Mouse (Mus musculus): Measurements from ENCODE around the gene Chrna9. TPM values are rescaled to one million over a fixed set of nuclear protein-coding genes. Genes with fewer than 3 reads are reported as not detected.
"Not testable (repeated sequence)": the region's sequence is repeated elsewhere in the genome, so short reads cannot be mapped to it uniquely, and the experiment has no call there.

The Chrna9 gene
- polyA plus RNA-seq, 1 experiment from 2014 or later = not detected

DNA sequence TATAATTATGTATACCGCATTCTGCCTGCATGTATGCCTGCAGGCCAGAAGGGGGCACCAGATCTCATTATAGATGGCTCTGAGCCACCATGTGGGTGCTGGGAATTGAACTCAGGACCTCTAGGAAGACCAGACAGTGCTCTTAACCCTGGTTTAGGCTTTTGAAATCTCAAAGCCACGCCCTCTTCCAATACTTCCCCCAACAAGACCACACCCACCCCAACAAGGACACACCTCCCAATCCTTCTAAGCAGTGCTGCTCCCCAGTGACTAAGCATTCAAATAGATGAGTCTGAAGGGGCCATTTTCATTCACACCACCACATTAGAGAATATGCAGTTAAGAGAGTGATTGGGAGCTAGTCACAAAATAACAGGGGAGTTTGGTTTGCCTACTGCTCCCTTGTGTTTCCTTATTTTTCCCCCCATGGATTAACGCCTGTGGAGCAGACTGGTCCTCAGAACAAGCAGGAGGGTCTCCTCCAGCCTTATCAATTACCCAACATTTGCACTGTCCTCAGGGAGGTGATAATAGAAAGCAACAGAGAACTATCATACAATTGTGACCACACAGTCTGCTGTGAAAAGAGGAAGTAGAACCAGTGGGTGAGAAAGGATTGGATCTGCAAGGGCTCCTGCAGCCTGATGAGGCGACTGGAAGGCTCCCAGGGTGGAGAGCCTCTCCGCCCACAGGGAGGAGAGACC is 25.3 kb downstream of the Chrna9 start:
- 0 out of 2 replicates have a peak overlapping the region, but pooled peaks have one; percentile 17 for H3K27ac ChIP-seq
- 40% methylated on average over 5 of the region's 5 CpGs for WGBS (ENCODE audit: missing documents)
- H3K36me3 ChIP-seq (ENCODE audit: inconsistent target) = no peaks in the 10 kb centered on the region
- no peaks in the 10 kb centered on the region for H3K79me2 ChIP-seq (ENCODE audit: inconsistent target)
- H3K4me3 ChIP-seq (ENCODE audit: inconsistent target) = no peak overlapping the region

DNA sequence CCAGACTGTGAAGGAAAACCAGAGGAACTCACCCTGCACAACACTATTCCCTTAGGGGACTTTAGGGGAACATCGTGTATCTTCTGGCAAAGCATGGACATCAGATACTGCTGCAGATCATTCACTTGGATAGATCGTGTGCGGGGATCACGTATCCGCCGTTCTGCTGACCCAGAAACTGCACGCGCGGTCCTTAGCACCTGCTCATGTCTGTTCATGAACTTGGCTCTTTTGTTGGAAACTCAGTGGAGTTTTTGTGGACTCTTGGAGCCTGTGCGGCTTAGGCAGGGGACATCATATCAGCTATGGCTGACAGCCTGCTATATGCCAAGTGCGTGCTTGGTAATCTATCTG is 25.9 kb downstream of the Chrna9 start:
- Histone ChIP-seq H3K4me3 (ENCODE audit: inconsistent target) (no peak overlapping the region), H3K27ac (no peak overlapping the region), H3K79me2 (ENCODE audit: inconsistent target) (no peaks in the 10 kb centered on the region), H3K36me3 (ENCODE audit: inconsistent target) (no peaks in the 10 kb centered on the region)
- 76% methylated on average over 11 of the region's 11 CpGs for WGBS (ENCODE audit: missing documents)

DNA sequence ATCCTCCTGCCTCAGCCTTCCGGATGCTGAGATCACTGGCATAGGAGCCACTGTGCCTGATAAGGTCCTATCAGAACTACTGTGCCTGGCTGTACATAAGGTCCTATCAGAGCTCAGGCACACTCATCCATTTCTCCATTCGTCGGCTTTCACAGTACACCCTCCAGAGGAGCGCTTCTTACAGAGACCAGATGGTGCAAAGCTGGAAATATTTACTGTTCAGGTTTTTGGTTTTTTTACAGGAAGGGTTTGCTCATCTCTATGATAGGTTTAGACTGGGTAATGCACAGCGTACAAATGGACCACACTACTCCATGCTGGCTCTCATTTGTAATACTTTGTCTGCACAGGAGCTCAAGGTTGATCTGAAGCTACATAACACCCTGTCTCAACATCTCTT is 28.6 kb downstream of the Chrna9 start:
- Histone ChIP-seq H3K4me3 (ENCODE audit: inconsistent target) (no peak overlapping the region), H3K36me3 (ENCODE audit: inconsistent target) (no peaks in the 10 kb centered on the region), H3K27ac (no peak overlapping the region), H3K79me2 (ENCODE audit: inconsistent target) (no peaks in the 10 kb centered on the region)
- 98% methylated on average over 5 of the region's 5 CpGs for WGBS (ENCODE audit: missing documents)

DNA sequence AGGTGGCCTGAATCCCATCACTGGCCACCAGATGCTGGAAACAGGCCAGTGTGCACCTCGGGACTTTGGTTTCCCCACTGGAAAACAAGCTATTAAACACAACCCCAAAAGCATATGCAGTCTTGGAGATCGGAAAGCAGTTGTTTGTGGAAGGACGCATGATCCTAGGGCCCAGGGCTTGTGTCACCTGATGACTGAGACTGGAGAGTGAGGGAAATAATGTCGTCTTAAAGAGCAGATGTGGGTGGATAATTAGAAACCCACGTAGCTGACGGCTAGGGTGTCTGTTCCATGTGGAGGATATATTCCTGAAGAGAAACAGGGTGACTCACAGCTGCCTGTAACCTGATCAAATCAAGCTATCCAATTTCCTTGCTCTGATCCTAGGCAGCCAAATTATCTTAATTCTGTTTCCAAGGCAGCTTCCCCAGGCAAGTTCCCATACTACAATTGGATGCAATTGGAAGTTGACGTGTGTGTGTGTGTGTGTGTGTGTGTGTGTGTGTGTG is 31.1 kb downstream of the Chrna9 start:
- no peak overlapping the region for H3K4me3 ChIP-seq (ENCODE audit: inconsistent target)
- H3K79me2 ChIP-seq (ENCODE audit: inconsistent target) = no peaks in the 10 kb centered on the region
- WGBS (ENCODE audit: missing documents) = 82% methylated on average over 7 of the region's 7 CpGs
- H3K36me3 ChIP-seq (ENCODE audit: inconsistent target) = no peaks in the 10 kb centered on the region
- no peak overlapping the region for H3K27ac ChIP-seq

DNA sequence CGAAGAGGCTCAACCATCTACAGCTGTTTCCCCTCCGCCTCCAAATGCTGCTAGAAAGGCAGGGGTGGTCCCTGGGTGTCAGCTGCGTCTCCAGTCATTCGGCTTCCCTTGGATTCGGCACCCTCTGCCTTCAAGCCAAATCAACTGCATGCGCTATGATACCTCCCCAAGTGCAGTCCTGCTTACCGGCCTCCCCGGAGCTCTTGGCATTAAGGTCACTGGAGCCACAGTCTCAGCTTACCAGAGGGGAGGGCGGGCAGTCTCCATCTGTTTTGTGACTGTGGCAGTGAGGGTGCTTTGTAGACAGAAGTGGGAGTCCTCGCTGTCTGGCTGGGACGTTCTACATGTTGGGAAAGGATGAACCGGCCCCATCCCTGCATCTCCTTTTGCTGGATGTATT is 32.4 kb downstream of the Chrna9 start:
- no peak overlapping the region for H3K4me3 ChIP-seq (ENCODE audit: inconsistent target)
- WGBS (ENCODE audit: missing documents) = 92% methylated on average over 12 of the region's 12 CpGs
- no peak overlapping the region for H3K27ac ChIP-seq
- H3K36me3 ChIP-seq (ENCODE audit: inconsistent target) = no peaks in the 10 kb centered on the region
- no peaks in the 10 kb centered on the region for H3K79me2 ChIP-seq (ENCODE audit: inconsistent target)

DNA sequence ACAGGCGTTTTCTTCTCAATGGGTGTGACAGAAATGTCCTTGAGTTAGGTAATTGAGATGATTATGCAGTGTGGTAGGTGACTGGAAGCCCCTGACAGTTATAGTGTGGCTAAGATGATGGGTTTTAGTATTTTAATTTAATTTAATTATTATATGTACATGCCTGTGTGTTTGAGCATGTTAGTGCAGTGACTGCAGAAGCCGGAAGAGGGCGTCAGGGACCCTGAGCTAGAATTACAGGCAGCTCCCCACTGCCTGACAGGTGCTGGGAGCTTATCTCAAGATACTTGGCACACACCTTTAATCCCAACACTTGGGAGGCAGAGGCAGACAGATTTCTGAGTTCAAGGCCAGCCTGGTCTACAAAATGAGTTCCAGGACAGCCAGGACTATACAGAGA is 33.3 kb downstream of the Chrna9 start:
- H3K36me3 ChIP-seq (ENCODE audit: inconsistent target) = no peaks in the 10 kb centered on the region
- 92% methylated on average over 3 of the region's 3 CpGs for WGBS (ENCODE audit: missing documents)
- no peak overlapping the region for H3K27ac ChIP-seq
- H3K4me3 ChIP-seq (ENCODE audit: inconsistent target) = no peak overlapping the region
- no peaks in the 10 kb centered on the region for H3K79me2 ChIP-seq (ENCODE audit: inconsistent target)

DNA sequence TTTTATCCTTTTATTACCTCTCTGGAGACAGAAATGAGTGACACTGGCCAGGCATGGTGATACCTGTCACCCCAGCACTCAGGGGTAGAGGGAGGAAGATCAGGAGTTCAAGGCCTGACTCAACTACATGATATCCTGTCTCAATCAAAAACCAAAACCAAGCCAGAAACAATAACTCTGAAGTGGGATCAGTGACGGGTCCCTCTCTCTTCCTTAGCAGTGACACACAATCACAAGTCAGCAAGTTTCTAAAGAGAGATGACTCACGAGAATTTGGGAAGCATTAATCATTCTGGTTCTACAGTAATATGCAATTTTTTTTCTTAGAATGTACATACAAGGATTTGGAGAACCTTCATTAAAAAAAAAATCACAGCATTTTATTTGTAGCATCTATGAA is 38.5 kb downstream of the Chrna9 start:
- Histone ChIP-seq H3K27ac (peak overlapping the region; percentile 72), H3K36me3 (ENCODE audit: inconsistent target) (no peaks in the 10 kb centered on the region), H3K4me3 (ENCODE audit: inconsistent target) (no peak overlapping the region), H3K79me2 (ENCODE audit: inconsistent target) (no peaks in the 10 kb centered on the region)
- whole genome bisulfite sequencing (ENCODE audit: missing documents) = 4% methylated on average over 2 of the region's 2 CpGs

DNA sequence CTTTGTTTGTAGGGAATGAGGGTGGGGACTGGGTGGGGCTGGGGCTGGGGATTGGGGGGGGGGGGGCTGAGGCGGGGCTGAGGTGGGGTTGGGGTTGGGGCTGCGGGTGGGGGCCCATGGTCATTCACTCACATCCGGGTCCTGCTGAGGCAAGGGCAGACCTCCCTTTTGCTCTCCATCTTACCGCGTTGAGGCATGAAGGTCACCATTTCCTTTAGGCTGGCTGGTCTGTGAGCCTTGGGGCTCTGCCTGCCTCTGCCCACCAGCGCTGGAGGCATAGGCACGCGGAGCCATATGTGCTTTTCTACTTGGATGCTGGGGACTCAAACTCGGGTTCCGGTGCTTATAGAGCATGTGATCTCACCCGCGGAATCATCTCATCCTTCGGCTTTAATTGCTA is 41.0 kb downstream of the Chrna9 start:
- no peaks in the 10 kb centered on the region for H3K36me3 ChIP-seq (ENCODE audit: inconsistent target)
- WGBS (ENCODE audit: missing documents) = 95% methylated on average over 6 of the region's 13 CpGs
- H3K79me2 ChIP-seq (ENCODE audit: inconsistent target) = no peaks in the 10 kb centered on the region
- no peak overlapping the region for H3K27ac ChIP-seq
- H3K4me3 ChIP-seq (ENCODE audit: inconsistent target) = no peak overlapping the region

DNA sequence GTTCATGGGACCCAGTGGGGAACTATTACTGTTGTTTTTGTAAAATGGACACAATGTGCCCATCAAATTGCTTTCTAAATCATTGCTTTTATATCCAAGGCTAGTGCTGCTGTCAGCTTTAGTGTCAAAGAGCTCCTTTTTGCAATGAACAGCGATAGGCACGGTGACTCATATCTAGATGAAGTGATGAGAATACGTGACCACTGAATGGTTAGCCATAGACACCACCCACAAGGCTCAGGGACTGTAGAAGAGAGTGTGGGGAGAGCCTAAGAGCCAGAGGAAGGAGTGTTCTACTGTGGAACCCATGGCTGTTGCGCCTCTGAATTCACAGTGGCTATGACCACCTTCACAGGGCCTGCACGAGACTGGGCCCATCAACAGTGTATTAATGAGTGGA is 51.7 kb downstream of the Chrna9 start:
- Histone ChIP-seq H3K4me3 (ENCODE audit: inconsistent target) (no peak overlapping the region), H3K36me3 (ENCODE audit: inconsistent target) (no peaks in the 10 kb centered on the region), H3K27ac (peak overlapping the region; percentile 68), H3K79me2 (ENCODE audit: inconsistent target) (no peaks in the 10 kb centered on the region)
- 63% methylated on average over 5 of the region's 5 CpGs for WGBS (ENCODE audit: missing documents)

DNA sequence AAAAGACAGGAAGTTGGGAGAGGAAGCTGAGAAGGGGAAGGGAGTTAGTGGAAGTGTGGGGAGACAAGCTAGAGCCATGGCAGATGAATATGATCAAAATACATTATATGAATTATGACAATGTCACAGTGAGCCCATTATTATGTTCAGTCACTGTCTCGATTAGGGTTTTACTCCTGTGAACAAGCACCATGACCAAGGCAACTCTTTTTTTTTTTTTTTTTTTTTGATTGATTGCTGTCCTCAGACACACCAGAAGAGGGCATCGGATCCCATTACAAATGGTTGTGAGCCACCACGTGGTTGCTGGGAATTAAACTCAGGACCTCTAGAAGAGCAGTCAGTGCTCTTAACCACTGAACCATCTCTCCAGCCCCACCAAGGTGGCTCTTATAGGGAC is 52.3 kb downstream of the Chrna9 start:
- WGBS (ENCODE audit: missing documents) = 79% methylated on average over 3 of the region's 3 CpGs
- not testable (repeated sequence) for H3K36me3 ChIP-seq (ENCODE audit: inconsistent target); H3K79me2 ChIP-seq (ENCODE audit: inconsistent target); H3K4me3 ChIP-seq (ENCODE audit: inconsistent target)
- peak overlapping the region; percentile 68 for H3K27ac ChIP-seq

DNA sequence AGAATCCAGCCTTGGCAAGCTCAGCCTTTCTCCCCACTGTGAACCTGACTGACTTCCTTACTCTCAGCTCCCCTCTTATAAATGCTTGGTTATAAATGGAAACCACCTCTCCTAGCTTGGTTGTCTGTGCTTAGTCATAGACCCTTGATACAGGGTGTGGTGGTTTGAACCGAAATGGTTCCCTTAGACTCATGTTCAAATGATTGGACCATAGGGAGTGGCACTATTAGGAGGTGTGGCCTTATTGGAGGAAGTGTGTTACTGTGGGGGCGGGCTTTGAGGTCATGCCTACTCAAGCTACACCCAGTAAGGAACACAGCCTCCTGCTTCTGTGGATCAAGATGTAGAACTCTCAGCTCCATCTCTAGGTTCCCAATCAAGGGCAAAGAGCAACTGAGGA is 56.5 kb downstream of the Chrna9 start:
- H3K36me3 ChIP-seq (ENCODE audit: inconsistent target) = no peaks in the 10 kb centered on the region
- WGBS (ENCODE audit: missing documents) = 47% methylated on average over 2 of the region's 2 CpGs
- no peaks in the 10 kb centered on the region for H3K79me2 ChIP-seq (ENCODE audit: inconsistent target)
- peak overlapping the region; percentile 60 for H3K27ac ChIP-seq
- no peak overlapping the region for H3K4me3 ChIP-seq (ENCODE audit: inconsistent target)

DNA sequence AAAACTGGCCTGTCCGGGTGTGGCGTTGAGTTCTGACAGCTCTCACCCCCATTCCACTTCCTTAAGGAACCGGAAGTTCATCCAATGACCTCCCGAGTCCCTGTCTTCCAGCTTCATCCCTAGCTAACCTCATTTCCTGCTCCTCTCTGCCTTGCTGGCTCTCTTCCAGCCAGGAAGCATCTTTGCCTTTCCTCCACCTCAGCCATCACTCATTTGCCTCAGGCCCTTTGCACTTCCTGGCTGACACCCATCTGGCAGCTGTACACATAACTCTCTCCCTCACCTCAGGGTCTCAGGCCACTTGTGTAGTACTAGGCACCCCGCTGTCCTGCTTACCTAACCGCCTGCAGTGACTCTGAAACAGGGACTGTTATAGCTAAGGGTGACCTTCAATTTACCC is 59.9 kb downstream of the Chrna9 start:
- WGBS (ENCODE audit: missing documents) = 94% methylated on average over 6 of the region's 6 CpGs
- H3K27ac ChIP-seq = no peak overlapping the region
- no peak overlapping the region for H3K4me3 ChIP-seq (ENCODE audit: inconsistent target)
- H3K36me3 ChIP-seq (ENCODE audit: inconsistent target) = no peaks in the 10 kb centered on the region
- H3K79me2 ChIP-seq (ENCODE audit: inconsistent target) = no peaks in the 10 kb centered on the region

DNA sequence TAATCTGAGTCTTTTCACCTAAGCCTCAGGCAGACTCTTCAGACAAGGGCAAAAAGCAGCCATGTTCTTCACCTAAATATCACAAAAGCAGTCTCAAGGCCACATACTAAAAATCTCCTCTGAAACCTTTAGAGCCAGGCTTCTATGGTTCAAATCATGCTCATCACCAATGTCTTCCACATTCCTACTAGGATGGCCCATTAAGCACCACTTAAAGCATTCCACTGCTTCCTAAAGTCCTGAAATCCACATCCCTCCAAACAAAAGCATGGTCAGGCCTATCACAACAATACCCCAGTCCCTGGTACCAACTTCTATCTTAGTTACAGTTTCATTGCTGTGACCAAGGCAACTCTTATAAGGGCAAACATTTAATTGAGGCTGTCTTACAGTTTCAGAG is 63.1 kb downstream of the Chrna9 start:
- H3K27ac ChIP-seq = no peak overlapping the region
- no peak overlapping the region for H3K4me3 ChIP-seq (ENCODE audit: inconsistent target)
- H3K79me2 ChIP-seq (ENCODE audit: inconsistent target) = no peaks in the 10 kb centered on the region
- H3K36me3 ChIP-seq (ENCODE audit: inconsistent target) = no peaks in the 10 kb centered on the region

DNA sequence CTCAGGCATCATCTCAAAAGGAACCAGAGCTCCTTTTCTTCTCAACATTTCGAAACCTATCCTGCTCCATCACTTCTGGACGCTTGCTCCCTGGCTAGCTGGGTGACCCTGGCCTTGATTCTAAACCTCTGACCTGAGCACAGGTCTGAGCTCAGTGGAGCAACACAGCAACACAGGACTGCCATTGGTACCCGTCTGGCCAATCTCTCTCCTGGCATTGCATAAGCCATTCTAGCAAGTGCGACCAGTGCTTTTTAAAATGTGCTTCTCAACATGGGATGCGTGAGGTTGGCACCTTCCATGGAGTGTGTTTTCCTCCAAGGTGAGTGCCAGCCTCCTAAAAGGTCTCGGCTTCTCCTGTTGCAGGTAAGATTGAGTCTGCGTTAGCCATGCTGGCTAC is 64.4 kb downstream of the Chrna9 start:
- no peak overlapping the region for H3K4me3 ChIP-seq (ENCODE audit: inconsistent target)
- H3K79me2 ChIP-seq (ENCODE audit: inconsistent target) = no peaks in the 10 kb centered on the region
- no peaks in the 10 kb centered on the region for H3K36me3 ChIP-seq (ENCODE audit: inconsistent target)
- 89% methylated on average over 7 of the region's 7 CpGs for WGBS (ENCODE audit: missing documents)
- no peak overlapping the region for H3K27ac ChIP-seq

DNA sequence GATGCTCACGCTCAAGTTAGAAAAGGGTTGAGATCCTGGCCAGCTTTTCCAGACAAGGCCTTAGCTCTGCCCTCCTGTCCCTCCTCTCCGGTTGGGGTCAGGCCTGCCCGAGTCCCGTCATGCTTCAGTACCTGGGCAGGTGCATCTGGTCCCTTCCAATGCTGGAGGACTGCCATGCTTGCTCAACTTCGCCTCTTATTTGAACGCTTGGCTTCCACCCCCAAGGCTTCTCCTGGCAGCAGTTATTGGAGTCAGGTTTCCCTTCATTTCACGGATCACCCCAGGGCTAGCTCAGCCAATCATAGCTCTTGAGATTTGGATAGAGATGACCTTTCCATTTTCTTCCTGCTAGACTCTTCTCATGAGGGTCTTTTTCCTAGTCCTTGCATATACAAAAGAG is 65.4 kb downstream of the Chrna9 start:
- 96% methylated on average over 7 of the region's 7 CpGs for WGBS (ENCODE audit: missing documents)
- Histone ChIP-seq H3K79me2 (ENCODE audit: inconsistent target) (no peaks in the 10 kb centered on the region), H3K27ac (no peak overlapping the region), H3K36me3 (ENCODE audit: inconsistent target) (no peaks in the 10 kb centered on the region), H3K4me3 (ENCODE audit: inconsistent target) (no peak overlapping the region)

DNA sequence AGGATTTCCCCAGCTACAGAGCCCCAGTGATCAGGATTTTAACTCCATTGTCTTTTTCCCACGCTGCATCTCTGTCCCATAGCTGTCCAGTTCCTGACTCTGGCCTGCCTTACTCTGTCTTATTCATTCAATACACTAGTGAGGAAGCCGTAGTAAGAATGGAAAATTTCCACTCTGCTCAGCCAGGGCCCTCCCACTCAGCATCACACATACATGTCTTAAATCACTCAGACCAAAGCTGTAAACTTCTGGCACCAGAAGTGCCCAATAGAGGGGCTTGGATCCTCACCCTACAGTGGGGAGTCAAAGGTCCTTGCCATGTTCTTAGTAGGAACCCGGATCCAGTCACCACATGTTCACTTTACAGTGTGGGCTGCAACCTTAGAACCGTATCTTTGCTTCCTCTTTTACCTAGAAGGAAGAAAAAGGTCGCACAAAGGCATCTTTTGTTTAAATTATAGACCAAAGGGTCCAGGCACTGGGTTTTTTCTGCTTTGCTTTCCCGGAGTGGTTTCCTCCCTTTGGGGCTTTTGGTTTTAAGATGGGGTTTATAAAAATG is 65.9 kb downstream of the Chrna9 start:
- Histone ChIP-seq H3K36me3 (ENCODE audit: inconsistent target) (no peaks in the 10 kb centered on the region), H3K79me2 (ENCODE audit: inconsistent target) (no peaks in the 10 kb centered on the region), H3K4me3 (ENCODE audit: inconsistent target) (no peak overlapping the region), H3K27ac (no peak overlapping the region)
- WGBS (ENCODE audit: missing documents) = 37% methylated on average over 6 of the region's 6 CpGs

Data from macrophage (primary cell).